Mouse (Mus musculus) erythroblast, embryonic 14.5 days (primary cell): ENCODE measurements around the gene Tmprss4. TPM values are rescaled to one million over a fixed set of nuclear protein-coding genes. Genes with fewer than 3 reads are reported as not detected.

ENCODE experiments used
- H3K27me3 ChIP-seq: 2 replicates; pipeline ENCODE4 v1.6.1; 2012; ENCODE audit warnings: inconsistent platforms; ENCODE audit not compliant: control insufficient read depth
- H3K36me3 ChIP-seq: 2 replicates; pipeline ENCODE4 v1.6.1; 2012; ENCODE audit warnings: mild to moderate bottlenecking, inconsistent platforms; ENCODE audit not compliant: control insufficient read depth
- H3K4me1 ChIP-seq: 2 replicates; pipeline ENCODE4 v1.6.1; 2012; ENCODE audit warnings: inconsistent platforms; ENCODE audit not compliant: control insufficient read depth
- H3K4me3 ChIP-seq: replicated peaks from 2 replicates; pipeline ENCODE3; 2012; ENCODE audit warnings: moderate library complexity, mild to moderate bottlenecking, inconsistent platforms
- H3K9me3 ChIP-seq: 2 replicates; pipeline ENCODE4 v1.6.1; 2012; ENCODE audit warnings: low read length, inconsistent platforms, mixed read lengths; ENCODE audit not compliant: control insufficient read depth
- GATA1 ChIP-seq: IDR thresholded peaks from 2 replicates; pipeline ENCODE4 v1.6.1; 2012; ENCODE audit warnings: low read length, inconsistent platforms, mixed read lengths
- TAL1 ChIP-seq: IDR thresholded peaks from 3 replicates; pipeline ENCODE4 v1.6.1; 2012; ENCODE audit warnings: low read length, inconsistent platforms, mixed read lengths
- polyA plus RNA-seq: library from polyadenylated mRNA; stranded (reverse); fragments of >175 nt; gene quantifications from 2 replicates; pipeline ENCODE4 v1.2.3, GENCODE M21; 2012

Tmprss4 gene
- polyA plus RNA-seq, 1 experiment: not detected

DNA sequence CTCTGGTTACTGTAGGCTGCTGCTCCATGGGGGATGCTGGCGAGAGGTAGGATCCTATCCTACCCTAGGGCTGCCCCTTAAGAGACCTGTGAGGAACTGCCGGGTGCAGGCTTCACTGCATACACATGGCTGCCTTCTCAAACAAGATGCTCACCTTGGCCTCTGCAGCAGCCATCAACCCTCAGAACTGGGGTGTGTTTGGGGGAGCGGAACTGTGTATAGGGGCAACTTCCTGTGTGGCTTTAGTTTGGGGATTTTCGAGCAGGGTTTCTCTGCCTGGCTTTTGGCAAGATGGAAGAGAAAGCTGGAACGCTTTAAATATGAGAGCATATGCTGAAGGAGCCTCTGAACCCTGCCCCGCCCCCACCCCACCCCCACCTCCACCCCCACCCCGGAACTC lies 77.0 kb downstream of the Tmprss4 start:
- no peaks in the 10 kb centered on the region for H3K27me3 ChIP-seq
- H3K9me3 ChIP-seq: no peaks in the 10 kb centered on the region
- H3K4me3 ChIP-seq: no peak overlapping the region
- no peaks in the 10 kb centered on the region for H3K36me3 ChIP-seq
- TF ChIP-seq GATA1 (no peak), TAL1 (no peak)
- H3K4me1 ChIP-seq: no peaks in the 10 kb centered on the region

DNA sequence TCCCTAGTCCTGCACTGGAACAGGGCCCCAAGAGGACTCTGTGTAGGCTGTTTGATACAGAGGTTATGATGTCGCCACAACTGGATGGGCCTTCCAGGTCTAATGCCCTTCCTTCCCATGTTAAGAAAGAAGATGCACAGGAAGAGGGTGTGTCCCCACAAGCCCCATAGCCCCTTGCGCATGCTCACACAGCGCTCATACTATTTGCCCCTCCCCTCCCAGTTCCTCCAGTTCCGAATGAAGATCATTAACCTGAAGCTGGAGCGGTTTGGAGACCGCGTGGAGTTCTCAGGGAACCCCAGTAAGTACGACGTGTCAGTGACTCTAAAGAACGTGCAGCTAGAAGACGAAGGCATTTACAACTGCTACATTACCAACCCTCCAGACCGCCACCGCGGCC lies 78.7 kb downstream of the Tmprss4 start:
- H3K4me3 ChIP-seq: no peak overlapping the region
- H3K9me3 ChIP-seq: no peaks in the 10 kb centered on the region
- no peaks in the 10 kb centered on the region for H3K27me3 ChIP-seq
- H3K36me3 ChIP-seq: no peaks in the 10 kb centered on the region
- H3K4me1 ChIP-seq: no peaks in the 10 kb centered on the region
- TF ChIP-seq GATA1 (no peak), TAL1 (no peak)

Other genes with a start within 250 kb of the Tmprss4 start
- 0.21 and 0.31 TPM in 2 replicates for gene Ube4a, start 238.5 kb downstream of the Tmprss4 start, polyA plus RNA-seq
- gene Cd3g, start 223.7 kb downstream of the Tmprss4 start, polyA plus RNA-seq: not detected in 2 replicates
- gene Cd3d, start 222.3 kb downstream of the Tmprss4 start, polyA plus RNA-seq: not detected in 2 replicates
- 0.02 TPM in 1 of 2 replicates, not detected in the other for gene Cd3e, start 194.5 kb downstream of the Tmprss4 start, polyA plus RNA-seq
- gene Mpzl2, start 164.3 kb downstream of the Tmprss4 start, polyA plus RNA-seq: not detected in 2 replicates
- gene Mpzl3, start 148.9 kb downstream of the Tmprss4 start, polyA plus RNA-seq: not detected in 2 replicates
- gene Jaml, start 124.9 kb downstream of the Tmprss4 start, polyA plus RNA-seq: 0.03 TPM in 1 of 2 replicates, not detected in the other
- gene Scn2b, start 86.3 kb downstream of the Tmprss4 start, polyA plus RNA-seq: not detected in 2 replicates
- not detected in 2 replicates for gene Scn4b, start 65.7 kb downstream of the Tmprss4 start, polyA plus RNA-seq
- not detected in 2 replicates for gene BC049352, start 22.1 kb downstream of the Tmprss4 start, polyA plus RNA-seq
- gene Il10ra, start 65.1 kb upstream of the Tmprss4 start, polyA plus RNA-seq: 0.01 TPM in 1 of 2 replicates, not detected in the other
- gene Tmprss13, start 115.0 kb upstream of the Tmprss4 start, polyA plus RNA-seq: not detected in 2 replicates
- gene Fxyd6, start 166.1 kb upstream of the Tmprss4 start, polyA plus RNA-seq: not detected in 2 replicates
- gene Fxyd2, start 195.6 kb upstream of the Tmprss4 start, polyA plus RNA-seq: not detected in 2 replicates
- gene Dscaml1, start 222.5 kb upstream of the Tmprss4 start, polyA plus RNA-seq: not detected in 2 replicates